Mouse (Mus musculus) layer of hippocampus, adult 2 months (tissue): Measurements from ENCODE around the gene Aldh3a2. TPM values are rescaled to one million over a fixed set of nuclear protein-coding genes. Genes with fewer than 3 reads are reported as not detected.

ENCODE experiments used
- DNase-seq, 2 experiments: peaks; one replicate each; pipeline ENCODE4 v3.0.0; 2022; ENCODE audit warnings: low spot score in 2 of 2
- H3K27ac ChIP-seq: fragments of 200-600 bp; 2 replicates; pipeline ENCODE4 v1.8.1; 2022
- H3K4me3 ChIP-seq: fragments of 200-600 bp; 2 replicates; pipeline ENCODE4 v1.8.1; 2022; ENCODE audit warnings: mild to moderate bottlenecking
- CTCF ChIP-seq: fragments of 200-600 bp; conservative IDR thresholded peaks from 2 replicates; pipeline ENCODE4 v1.8.1; 2022; ENCODE audit warnings: antibody characterized with exemption, mild to moderate bottlenecking, moderate library complexity
- total RNA-seq, 2 experiments: library from RNA; stranded (reverse); gene quantifications; 2 replicates each; pipeline ENCODE4 v1.2.3; 2021

Gene Aldh3a2
- total RNA-seq, 2 experiments from 2014 or later: 58.1 to 58.9 TPM

- DNase-seq: no peak
- no peak overlapping the region for H3K27ac ChIP-seq
- no peak for TF ChIP-seq CTCF
Measured at GRCm38 (mm10) chr11:61262516-61262915, 4.7 kb downstream of the Aldh3a2 start.

GRCm38 (mm10) chr11:61259106-61259505 is 8.2 kb downstream of the Aldh3a2 start:
- DNase-seq: no peak
- TF ChIP-seq CTCF: no peak
- H3K4me3 ChIP-seq: no peak overlapping the region
- H3K27ac ChIP-seq: no peak overlapping the region

More at GRCm38 (mm10) chr11:61262516-61262915, 4.7 kb downstream of the Aldh3a2 start:
- no peak overlapping the region for H3K4me3 ChIP-seq

GRCm38 (mm10) chr11:61252807-61253206 is 14.5 kb downstream of the Aldh3a2 start:
- DNase-seq: no peak
- Histone ChIP-seq H3K27ac (no peak overlapping the region), H3K4me3 (no peak overlapping the region)
- TF ChIP-seq CTCF: no peak

GRCm38 (mm10) chr11:61251741-61252140 is 15.5 kb downstream of the Aldh3a2 start:
- no peak for TF ChIP-seq CTCF
- H3K27ac ChIP-seq: no peak overlapping the region
- no peak overlapping the region for H3K4me3 ChIP-seq
- DNase-seq: no peak

GRCm38 (mm10) chr11:61244406-61244805 is 22.9 kb downstream of the Aldh3a2 start:
- no peak for TF ChIP-seq CTCF
- DNase-seq: no peak
- no peak overlapping the region for H3K4me3 ChIP-seq
- H3K27ac ChIP-seq: no peak overlapping the region

DNA sequence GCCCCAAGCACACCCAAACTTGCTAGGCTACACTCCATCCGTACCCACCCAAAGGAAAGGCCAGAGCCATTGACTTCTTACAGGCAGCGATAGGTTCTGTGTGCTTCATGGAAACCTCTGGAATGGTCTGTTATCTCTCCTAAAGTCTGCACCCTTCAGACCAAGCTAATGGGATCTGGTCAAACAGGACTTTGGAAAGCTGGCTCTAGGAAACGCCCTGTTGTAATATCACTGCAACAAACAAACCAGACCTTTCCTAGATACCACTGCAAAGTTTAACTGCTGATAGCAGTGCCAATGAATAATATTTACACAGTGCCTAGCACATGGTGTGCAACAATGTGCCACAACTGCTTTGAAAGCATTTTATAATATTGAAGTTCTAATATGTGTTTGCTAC is 31.2 kb downstream of the Aldh3a2 start:
- TF ChIP-seq CTCF: no peak
- Histone ChIP-seq H3K27ac (no peak overlapping the region), H3K4me3 (no peak overlapping the region)
- no peak for DNase-seq

DNA sequence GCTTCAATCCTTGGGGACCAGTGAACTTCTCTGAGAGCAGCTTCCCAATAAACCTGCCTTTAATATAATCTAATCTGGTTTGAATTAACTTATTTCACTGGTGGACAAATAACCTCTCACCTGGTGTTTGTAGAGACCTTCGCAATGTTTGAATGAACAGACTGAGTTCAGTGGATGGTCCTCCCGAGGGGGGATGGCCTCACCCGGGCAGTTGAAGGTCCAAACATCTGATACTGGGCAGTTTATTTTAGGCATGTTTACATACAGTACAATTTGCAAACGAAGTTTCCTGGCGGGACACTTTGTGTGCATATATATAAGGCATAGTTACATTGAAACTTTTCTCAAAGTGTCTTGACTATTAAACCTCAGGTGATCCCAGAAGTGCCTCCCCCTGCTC is 33.1 kb downstream of the Aldh3a2 start:
- H3K27ac ChIP-seq: no peak overlapping the region
- TF ChIP-seq CTCF: no peak
- H3K4me3 ChIP-seq: no peak overlapping the region
- no peak for DNase-seq

DNA sequence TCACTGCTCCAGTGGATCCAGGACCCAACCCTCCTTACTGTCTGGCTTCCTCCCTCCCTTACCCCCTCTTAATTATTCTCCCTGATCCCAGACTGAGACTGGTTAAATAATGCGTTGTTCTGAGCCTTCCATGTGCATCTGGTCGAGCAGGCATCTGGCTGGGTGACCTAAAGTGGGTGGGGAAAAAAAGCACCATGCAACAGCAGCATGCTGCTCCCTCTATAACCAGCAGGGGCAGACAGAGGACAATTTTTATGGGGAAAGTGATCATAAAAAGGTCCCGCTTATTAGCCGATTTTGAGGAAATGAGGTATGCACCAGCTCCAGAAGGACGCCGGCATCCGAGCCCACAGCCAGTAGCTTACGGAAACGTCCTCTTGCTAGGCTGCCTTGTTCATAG is 35.9 kb downstream of the Aldh3a2 start:
- DNase-seq: peak; percentile 34 to 61
- peak; percentile 90 for TF ChIP-seq CTCF
- Histone ChIP-seq H3K27ac (no peak overlapping the region), H3K4me3 (peak overlapping the region; percentile 32; the same call in 1 of the 2 replicates)

DNA sequence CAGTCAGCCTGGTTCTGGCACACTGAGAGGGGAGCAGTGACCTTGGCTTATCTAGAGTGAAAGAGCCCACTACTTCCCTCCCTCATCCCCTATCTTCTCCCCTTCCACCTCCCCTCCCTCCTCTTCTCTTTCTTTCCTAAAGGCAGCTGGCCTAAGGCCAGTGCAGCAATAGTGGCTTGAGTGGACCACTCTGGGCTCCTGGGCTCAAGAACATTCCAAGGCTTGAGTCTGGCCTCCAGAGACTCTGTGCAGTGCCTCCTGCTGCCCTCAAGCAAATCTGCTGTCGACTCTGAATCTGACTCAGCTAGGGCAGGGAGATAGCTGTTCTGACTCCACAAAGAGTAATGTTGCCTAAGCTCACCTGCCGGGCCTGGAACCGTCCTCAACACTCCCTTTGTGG is 38.9 kb downstream of the Aldh3a2 start:
- DNase-seq: no peak
- no peak for TF ChIP-seq CTCF
- H3K27ac ChIP-seq: no peak overlapping the region
- H3K4me3 ChIP-seq: no peak overlapping the region

DNA sequence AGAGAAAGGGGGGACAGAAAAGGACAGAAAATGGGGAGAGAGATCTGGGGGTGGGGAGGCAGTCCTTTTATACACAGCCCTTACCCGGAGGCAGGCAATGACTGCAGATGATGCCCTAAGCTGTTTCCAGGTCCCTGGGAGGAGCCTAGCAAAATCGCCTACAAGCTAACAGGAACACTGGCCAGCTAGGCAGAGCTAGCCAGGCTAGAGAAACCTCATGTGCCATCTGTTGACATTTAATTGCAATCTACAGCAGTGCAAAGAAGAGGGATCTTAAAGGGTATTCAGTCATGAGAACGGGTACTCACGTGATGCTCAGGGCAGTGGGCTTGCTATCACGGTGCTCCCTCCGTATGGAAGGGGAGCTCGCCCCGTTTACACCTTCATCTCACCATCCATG is 39.4 kb downstream of the Aldh3a2 start:
- no peak for DNase-seq
- no peak overlapping the region for H3K4me3 ChIP-seq
- no peak overlapping the region for H3K27ac ChIP-seq
- TF ChIP-seq CTCF: no peak

GRCm38 (mm10) chr11:61225941-61226412 is 41.3 kb downstream of the Aldh3a2 start:
- H3K27ac ChIP-seq: peak overlapping the region; percentile 33; the same call in 1 of the 2 replicates
- no peak for TF ChIP-seq CTCF
- DNase-seq: peak; percentile 40 to 63
- no peak overlapping the region for H3K4me3 ChIP-seq

DNA sequence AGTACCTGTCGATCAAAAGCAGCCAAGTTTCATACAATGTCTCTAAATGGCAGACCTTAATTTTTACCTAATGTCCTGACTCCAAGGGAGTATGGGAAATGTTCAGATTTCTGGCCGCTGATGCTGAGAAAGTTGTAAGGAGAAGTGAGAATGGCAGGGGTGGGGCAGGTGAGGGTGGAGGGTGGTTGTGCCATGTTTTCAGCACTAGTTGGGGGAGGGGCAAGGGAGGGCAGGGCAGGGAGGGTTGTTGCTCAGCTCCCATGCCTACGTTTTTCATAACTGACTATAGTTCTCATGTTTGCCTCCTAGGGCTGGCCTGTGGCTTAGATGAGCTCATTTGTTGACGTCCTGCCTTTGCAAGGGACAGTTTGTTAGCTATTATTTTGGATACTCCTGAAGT is 41.8 kb downstream of the Aldh3a2 start:
- Histone ChIP-seq H3K4me3 (no peak overlapping the region), H3K27ac (peak overlapping the region; percentile 33; the same call in 1 of the 2 replicates)
- no peak for DNase-seq
- no peak for TF ChIP-seq CTCF

GRCm38 (mm10) chr11:61224907-61225306 is 42.4 kb downstream of the Aldh3a2 start:
- H3K27ac ChIP-seq: no peak overlapping the region
- DNase-seq: no peak
- TF ChIP-seq CTCF: no peak
- no peak overlapping the region for H3K4me3 ChIP-seq

GRCm38 (mm10) chr11:61224234-61224744 is 43.0 kb downstream of the Aldh3a2 start:
- TF ChIP-seq CTCF: no peak
- Histone ChIP-seq H3K27ac (no peak overlapping the region), H3K4me3 (no peak overlapping the region)
- DNase-seq: no peak
